Mouse (Mus musculus): ENCODE data around the gene Calhm6.

The Calhm6 gene

DNA sequence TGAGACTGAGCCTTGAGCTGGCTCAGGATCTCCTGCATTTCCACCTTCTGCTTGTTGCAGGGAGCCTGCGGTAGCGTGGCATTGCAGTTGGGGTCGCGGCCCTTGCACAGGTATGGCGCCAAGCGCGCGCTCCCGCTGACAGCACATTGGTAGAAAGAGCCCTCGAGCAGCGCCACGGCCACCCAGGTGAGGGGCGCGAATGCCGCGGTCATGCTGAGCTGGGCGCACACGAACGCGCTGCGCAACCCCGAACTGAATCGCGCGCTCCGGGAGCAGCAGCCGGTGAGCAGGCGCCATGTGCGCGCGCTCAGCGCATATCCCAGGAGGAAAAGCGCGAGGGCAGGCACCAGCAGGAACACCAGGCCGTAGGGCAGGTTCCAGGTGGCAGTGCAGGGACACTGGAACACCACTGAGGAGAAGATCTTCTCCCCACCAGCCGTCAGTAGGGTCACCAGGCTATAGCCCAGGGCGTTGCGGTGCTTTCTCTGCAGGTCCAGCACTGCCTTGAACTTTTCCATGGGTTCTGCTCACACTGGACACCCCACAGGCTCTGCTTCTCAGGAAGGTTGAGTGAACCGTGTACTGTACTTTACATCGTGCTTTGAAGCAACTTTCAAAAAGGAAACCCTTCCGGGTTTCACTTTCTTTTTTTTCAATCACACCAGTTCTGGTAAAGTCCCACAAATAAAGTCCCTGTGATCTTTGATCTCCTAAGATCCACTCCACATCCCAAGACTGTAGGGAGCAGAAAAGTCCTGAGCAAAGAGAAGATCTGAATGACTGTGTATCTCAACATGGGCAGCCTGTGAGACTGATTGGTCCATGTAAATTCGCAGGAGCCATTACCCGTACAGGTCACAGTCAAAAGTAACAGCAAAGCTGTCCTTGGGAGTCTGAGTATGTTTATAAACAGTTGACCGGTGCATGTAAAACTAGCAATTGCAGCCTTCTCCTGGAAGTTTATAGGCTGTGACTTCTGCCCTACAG is at the start of gene Calhm6:
Calhm6 (minus strand) TSS at position 593 of the 987 bp plus-strand sequence.
- peak; percentile 18 for DNase-seq (ENCODE audit: low spot score in 2 of 2)

DNA sequence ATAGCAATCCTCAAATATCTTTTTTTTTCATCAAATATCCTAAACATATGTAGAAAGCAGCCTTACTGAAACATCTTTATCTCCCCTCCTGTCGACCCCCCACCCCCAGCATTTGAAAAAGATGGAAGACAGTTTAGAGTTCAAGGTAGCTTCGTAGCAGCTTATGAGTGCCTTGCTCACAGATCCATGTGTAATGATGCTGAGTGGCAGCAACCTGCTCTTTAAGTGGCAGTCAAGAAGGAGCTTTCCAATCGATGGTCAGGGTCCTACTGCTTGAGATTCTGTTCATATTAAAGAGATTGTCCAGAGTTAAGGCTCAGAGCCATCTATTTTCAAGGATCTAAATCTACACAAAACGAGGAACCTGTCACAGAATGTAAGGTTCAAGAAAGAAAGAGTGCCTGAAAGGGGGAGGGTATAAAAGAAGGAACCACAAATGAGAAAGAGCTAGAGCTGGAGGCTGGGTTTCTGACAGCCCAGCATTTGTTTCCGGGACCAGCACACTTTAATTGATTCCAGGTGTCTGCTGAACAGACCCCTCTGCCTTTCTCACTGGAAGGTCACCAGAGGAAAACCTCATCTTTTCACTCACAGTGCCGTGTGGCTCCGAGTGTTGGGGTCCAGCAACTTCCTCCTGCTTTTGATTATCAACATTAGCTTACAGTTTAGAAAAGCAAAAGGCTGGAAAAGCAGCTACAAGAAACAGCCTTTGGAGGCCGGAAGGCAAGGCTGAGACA is 48.3 kb upstream of the Calhm6 start:
- DNase-seq (ENCODE audit: low spot score in 2 of 2), result no peak

DNA sequence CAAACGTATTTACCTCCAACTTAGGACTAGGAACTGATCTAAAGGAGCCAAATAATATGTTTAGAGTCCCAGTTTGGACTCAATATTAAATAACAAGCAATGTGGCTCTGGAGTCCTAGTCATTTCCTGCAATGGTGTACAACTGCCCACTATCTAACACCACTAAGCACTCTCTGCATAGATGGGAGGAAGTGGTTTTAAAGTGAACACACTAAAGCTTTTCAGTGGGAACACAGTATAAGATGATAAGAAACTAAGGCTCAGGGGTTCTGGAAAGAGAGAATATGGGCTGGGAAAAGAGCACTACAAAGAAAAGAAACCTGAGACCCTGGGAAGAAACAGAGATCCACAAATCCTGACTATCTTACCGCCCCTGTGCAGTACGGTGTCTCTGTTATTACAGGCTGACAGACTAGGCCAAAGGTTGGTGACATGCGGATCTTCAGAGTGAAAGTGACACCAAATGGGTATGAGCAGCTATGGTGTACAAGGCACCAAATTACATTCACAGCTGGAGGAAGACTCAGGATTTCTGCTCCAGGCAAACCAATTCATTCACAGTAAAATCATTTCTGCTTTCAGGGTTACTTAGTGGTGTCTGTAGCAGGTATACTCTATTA is 45.0 kb upstream of the Calhm6 start:
- no peak for DNase-seq (ENCODE audit: low spot score in 2 of 2)

DNA sequence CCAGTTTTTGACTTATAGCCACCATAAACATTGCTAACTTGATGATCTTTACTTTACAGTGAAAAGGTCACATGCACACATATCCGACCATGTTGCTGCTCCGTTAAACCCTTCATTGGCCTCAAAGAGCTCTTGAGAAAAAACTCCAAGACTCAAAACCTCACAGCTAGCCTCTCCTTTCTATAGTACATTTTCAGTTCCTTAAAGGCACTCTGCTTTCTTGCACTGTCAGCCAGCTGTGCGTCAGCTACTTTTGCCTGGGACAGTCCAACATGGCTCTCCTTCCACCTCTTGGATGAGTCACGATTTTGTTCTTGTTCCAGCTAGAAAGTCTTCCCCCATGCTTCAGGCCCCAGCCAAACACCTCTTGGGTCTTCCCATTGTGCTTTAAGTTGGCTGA is 43.9 kb upstream of the Calhm6 start:
- DNase-seq (ENCODE audit: low spot score in 2 of 2), result peak; percentile 26 to 41

DNA sequence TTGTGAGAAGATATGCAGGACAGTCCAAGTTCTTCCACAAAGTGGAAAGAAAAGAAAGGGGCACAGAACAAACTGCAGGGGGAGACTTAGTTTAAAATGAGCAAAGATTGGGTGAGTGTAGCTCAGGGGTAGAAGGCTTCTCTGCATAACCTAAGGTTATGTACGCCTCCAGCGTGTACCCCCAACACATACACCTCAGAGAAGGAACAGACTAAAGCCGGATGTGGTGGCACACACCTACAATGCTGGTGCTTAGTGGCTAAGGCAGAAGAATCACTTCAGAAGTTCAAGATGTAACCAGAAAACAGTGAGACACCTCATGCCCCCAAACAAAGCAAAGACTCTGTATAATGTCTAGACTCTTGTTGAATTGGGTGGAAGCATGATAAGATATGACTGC is 43.4 kb upstream of the Calhm6 start:
- DNase-seq (ENCODE audit: low spot score in 2 of 2), result no peak

DNA sequence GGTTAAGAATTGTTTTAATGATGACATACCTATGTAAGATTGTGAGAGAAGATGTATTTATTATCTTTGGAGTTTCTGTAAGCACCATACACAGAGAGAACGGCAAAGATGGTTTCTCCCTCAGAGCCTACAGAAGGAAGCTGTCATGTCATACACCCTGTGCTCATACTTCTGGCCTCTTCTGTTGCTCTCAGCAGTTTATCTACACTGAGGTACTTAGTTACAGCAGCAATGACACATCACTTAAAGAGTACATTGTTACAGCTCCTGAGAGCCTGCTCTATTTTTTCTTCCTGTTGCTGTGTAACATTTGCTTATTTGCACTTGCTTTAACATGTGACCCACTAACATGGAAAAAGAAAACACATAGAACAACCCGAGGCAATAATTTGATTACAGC is 39.2 kb upstream of the Calhm6 start:
- no peak for DNase-seq (ENCODE audit: low spot score in 2 of 2)

DNA sequence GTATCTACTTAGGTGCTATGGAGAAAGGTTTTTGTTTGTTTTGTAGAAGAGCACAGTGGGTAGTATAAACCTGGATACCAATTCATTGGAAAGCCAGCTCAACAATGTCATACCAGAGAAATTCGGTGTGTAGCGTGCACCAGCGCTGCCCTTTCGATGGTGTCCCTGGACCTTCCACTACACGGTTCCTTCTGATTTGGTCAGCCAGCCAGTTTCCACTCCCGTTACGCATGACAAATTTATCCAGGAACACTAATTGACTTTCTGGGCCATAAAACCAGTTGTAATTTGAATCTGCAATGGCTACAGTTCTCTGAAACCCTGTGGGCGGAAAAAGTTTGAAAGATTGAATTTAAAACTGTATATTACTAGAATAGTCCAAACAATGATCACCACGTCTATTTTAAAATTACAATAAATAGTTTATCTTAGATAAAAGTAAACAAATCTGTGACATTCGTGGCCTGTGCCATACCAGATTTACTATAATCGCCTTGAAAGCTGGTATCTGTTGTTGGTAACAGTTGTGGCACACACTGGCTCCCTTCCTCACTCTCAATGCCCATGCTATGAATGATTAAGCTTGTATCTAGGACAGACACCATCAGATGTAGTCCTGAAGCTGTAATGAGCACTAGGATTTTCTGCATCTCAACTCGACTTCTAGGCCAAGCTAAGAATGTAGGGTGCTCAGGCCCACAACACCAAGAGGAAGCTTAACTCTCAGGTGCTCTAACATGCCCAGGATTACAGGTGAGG is 28.2 kb upstream of the Calhm6 start:
- no peak for DNase-seq (ENCODE audit: low spot score in 2 of 2)

DNA sequence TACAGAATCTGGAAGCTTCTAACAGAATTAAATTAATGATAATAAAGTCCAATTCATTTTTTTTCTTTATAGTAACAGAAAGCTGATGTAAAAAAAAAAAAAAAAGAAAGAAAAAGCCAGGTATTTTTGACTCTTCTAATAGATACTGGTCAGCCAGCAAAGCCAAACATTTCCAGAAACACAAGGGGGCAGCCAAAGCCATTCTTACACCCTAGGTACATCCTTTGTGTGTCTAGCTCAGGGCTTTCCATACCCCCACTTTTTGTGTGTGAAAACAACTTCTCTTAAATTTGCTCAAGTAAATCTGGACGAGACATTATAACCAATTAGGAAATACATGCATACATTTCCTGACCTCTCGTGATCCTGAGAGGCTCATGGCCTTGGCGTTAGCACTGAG is 24.0 kb upstream of the Calhm6 start:
- DNase-seq (ENCODE audit: low spot score in 2 of 2), result no peak

DNA sequence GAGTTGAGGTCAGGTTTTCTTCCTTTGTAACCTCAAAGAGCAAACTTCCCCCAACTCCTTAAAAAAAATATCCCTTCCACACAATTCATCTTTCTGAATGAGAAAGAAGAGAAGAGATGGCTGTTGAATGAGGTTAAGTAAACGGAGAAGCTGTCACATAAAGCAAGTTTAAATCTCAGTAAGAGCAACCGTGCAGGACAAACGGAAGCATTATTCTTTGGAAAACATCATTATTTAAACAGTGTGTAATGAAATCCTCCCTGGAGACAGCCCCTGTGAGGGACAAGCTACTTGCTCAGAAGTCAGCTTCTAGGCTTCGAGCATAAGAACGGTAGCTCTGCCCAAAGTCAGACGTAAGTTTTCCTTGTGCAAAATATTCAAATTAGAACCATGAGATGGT is 22.7 kb upstream of the Calhm6 start:
- DNase-seq (ENCODE audit: low spot score in 2 of 2), result no peak

DNA sequence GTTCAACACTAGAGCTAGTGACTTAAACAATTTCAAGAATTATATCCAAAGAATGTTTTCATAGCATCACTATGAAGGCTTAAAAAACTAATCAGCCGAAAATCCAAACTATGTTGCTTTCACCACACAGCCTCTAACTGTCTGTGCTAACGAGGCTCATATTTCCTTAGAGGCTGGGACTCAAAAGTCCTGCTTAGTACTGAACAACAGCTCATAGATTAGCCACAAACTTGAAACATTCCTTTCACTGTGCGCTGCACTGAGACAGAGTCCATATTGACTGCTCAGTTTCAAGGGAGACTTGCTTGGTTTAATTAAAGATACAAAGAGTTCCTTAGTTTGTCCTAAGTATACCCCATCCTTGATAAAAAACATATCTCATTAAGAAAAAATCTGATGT is 22.0 kb upstream of the Calhm6 start:
- DNase-seq (ENCODE audit: low spot score in 2 of 2), result no peak

DNA sequence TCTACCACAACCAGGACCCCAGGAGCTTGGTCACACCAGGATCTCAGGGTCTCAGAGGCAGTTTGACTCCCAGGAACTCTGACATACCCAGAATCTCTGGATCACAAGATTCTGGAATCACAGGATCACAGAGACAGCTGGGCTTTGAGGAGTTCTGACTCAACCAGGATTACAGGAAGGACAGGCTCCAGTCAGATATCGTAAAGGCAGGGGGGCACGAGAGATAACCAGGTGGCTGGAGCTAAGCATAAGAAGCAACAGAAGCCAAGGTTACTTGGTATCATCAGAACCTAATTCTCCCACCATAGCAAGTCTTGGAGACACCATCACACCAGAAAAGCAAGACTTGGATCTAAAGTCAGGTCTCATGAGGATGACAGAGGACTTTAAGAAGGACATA is 13.9 kb upstream of the Calhm6 start:
- no peak for DNase-seq (ENCODE audit: low spot score in 2 of 2)

DNA sequence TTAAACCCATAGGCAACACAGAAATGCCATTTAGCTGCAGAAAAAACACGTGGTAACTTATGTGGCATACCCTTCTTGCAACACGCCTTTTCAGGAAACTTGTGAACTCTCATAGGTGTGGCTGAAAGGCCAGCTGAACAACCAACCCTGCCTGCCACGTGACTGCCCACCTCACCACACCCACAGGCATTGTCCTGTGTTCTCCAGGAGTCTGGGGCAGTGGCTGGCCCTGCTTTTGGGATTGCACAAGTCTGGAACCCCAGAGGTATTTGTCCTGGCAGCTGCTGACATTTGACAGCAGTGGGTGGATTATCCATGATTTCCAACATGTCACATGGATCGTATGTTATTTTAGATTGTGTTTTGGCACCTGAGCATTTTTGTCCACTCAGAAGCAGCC is 12.0 kb upstream of the Calhm6 start:
- DNase-seq (ENCODE audit: low spot score in 2 of 2), result no peak

DNA sequence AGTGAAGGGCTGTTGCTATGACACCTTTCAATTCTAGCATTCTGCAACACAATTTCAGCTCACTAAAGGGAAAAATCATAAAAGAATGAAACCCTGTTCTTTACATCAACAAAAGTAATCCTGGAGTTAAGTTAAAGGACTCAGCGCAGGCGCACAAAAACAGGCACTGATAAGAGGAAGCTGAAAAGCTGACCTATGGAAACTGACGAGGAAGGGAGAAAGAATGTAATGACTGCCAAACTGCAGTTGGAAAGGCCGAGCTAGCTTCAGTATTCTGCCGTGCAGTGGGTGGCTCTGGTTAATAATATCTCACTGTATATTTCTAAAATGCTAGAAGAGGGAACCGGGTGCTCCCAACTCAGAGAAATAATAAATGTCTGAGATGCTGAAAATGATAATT is 10.2 kb upstream of the Calhm6 start:
- DNase-seq (ENCODE audit: low spot score in 2 of 2), result no peak

DNA sequence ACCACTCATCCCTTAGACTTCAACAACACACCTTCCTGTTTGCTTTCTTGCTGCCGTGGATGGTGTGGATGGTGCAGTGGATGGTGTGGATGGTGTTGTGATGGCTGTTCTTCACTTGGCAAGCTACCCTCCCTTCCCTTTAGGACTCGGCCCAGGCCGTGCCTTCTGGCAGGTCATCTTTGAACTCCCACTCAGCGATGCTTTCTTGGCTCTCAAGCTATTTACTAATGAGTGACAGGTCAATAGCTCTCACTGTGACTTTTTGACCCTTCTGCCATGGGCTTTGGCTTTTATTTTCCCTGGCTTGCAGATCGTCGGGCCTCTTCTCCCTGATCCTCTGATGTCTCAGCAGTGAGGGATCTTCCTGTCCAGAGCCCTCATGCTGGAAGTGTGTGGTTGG is 8.6 kb upstream of the Calhm6 start:
- no peak for DNase-seq (ENCODE audit: low spot score in 2 of 2)

DNA sequence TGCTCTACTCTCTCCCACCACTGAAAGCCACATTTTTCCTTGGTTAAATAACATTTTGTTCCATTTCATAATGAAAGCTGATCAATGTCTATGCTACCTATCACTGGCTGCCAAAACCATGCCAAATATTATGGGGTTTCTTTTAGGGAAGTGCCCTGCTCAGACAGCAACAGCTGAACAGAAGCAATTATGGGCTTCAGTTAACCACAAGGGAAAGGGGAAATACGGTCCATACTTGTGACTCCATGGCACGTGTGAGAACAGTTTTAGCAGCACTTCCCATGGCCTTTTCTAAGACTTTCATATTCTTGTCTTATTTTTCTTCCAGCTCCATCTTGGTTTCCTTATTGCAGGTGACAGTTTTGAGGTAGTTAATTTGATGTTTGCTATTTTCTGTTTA is 3.6 kb upstream of the Calhm6 start:
- peak; percentile 6 to 43 for DNase-seq (ENCODE audit: low spot score in 2 of 2)

DNA sequence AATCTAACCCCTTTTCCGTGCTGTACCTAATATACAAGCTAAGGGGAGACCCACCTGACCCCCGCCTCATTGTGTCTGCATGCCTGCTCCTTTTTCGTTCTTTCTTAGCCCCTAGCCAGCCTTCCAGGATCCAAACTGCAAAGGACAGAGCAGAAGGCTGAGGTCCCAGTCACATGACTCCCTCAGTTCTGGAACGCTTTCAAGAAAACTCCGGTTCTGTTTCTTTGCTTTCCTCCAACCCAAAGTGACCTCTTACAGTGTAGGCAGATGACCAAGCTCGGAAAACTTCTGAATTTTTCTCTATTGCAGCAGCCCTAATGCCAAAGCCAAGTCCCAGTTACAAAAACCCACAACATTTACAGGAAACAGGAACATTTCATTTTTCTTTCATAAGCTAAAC is 607 bp upstream of the Calhm6 start:
- DNase-seq (ENCODE audit: low spot score in 2 of 2), result peak; percentile 51 to 63

DNA sequence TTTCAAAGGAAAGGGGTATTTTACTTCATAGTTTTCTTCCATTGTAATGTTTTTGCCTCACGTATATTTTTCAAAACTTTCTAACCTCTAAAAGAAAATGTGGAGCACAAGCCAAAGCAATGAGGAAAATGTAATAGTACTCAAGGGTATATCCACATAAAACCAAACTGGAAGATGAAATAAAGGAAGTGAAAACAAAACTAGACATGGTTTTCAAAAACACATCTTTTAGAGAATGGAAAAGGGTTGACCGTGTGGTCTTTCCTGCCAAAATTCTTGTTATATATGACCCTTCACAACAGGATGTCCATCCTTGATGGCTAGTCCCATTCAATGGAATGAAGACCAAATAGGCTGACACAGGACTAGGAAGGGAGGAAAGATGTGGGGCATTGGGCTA is 9.4 kb downstream of the Calhm6 start:
- DNase-seq (ENCODE audit: low spot score in 2 of 2), result no peak

DNA sequence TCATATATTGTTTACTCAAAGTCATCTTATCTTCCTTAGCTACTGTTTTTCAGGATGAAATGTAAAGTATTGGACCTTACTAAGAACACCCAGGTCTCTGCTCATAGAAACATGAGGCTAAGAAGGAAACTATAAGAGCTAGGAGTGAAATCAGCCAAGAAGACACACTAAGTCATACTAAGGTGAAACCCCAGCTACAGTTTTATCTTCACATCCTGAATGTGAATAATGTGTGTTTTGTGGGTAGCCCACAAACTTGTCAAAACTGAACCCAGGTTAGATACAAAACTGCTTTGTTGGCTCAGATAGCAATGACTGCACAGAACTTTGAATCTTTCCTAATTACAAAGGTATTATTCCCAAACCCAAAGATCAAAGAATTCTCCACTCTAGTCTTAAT is 10.0 kb downstream of the Calhm6 start:
- DNase-seq (ENCODE audit: low spot score in 2 of 2), result no peak

DNA sequence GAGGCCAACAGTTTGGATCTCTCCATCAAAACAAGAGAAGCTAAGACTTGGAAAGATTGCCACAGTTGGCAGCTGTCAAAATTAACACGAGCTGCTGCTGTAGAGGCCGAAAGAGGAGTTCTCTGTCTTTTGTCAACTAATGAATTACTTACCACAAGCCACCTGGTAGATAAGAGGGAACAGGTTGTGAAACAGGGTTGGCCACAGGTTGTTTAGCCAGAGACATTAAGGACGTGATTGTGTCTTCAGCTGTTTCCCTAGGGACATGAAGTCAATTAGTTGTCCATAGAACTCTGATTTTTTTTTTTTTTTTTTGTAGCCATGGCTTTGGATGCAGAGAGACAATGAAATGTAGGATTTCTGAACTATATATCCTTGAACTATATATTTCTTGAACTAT is 10.7 kb downstream of the Calhm6 start:
- DNase-seq (ENCODE audit: low spot score in 2 of 2), result no peak

DNA sequence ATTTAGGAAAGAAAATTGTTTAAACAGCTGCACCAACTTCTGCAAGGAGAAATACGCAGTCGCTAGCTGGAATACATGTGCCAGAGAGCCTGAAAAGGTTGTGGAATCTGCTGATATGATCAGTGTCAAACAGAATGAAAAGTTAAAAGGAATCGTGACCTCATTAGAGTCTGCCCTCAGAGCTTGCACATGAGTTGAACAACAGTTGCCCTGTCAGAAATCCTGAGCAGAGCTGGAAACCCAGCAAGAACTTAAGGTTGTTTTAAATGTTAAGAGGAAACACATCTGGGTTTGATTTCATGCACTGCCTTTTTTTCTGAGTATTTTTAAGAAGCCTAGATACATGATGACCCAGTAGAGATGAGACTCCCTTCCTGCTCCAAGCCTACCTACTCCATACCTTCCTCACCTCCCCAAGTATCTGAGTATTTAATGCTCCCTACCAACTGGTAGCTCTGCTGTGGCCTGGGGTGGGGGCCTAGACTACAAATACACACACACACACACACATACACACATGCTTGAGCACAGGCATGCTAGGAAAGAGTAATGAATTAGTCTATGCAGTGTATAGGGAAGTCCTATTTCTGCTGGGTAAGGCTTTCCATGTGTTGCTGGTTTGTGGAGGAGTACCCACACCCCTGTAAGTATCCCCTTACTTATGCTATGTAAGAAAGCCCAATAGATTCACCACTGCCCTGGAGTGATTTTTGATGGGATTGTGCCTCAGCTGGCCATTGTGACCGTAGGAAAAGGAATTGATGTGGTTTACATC is 15.6 kb downstream of the Calhm6 start:
- DNase-seq (ENCODE audit: low spot score in 2 of 2), result no peak

DNA sequence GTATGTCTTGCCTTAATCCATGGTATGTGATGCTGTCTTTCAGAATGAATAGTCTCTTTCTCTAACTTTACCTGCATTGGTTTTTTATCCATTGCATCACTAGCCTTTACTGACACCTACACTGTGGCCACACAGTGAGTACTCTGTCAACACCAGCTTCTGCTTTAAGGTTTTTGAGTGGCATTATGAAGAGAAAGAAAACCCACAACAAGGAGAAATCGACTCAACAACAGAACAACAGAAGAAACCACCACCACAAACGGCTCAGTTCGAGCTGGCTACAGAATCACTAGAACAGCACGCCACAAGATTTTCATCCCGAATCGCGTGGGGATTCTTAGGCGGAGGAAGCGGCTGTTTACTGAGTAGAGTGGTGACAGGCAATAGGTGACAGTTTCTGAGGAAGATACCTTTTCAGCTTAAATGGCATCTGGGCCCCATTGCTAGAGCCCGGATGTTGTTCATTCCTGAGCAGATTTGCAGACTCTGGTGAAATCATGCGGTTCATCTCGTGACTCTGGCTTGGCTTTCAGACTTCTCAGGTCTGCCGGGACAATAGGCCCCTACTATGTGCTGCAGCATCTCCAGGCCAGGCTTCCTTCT is 16.8 kb downstream of the Calhm6 start:
- DNase-seq (ENCODE audit: low spot score in 2 of 2), result no peak

All from heart, adult 9 months (tissue).